Mouse (Mus musculus): ENCODE measurements around the gene Lrrc10b. TPM values are rescaled to one million over a fixed set of nuclear protein-coding genes. Genes with fewer than 3 reads are reported as not detected.

Gene Lrrc10b
- polyA plus RNA-seq, 1 experiment, result 5.9 TPM

DNA sequence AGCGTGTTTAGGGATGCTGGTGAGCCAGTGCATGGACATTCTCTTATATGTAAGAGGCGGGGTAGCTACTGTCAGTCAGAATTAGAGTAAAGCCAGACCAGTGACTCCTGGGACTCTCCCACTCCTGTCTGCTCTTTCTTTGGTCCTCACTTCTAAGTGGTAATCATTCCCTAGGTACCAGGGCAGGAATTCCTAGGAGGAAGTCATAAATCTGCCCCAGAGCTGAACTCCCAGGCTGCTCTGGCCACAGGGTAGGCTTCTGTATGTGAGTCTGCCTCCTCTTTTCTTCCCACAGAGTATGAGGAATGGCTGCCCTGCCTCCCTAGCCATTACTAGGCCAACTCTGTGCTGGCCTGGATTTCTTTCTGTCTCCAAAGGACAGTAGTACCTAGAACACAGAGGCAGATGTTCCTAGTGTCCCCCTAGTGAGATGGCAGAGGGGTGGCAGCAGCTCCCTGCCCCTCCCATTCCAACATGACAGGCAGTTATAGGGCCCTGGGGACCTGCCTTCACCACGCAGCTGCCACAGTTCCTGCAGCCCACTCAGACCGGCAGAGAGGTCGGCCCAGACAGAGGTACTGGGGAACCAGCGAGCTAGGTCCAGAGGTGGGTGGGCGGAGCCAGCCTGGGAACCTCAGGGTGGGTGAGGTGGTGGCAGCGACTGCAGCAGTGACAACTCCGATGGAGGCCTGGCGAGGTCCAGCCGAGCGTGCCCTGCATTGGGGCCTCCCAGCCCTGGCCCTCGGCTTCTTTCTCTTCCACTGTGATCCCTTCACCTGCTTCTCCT, 31.6 kb downstream of the Lrrc10b start:
- Histone ChIP-seq H3K36me3 (ENCODE audit: control insufficient read depth, insufficient read depth, low read length) (no peaks in the 10 kb centered on the region), H3K4me1 (ENCODE audit: control insufficient read depth, insufficient read depth, insufficient read length, low read length) (no peaks in the 10 kb centered on the region), H3K27ac (ENCODE audit: insufficient read depth, low read depth, low read length) (no peak overlapping the region), H3K4me3 (ENCODE audit: low read depth, low read length) (no peak overlapping the region), H3K27me3 (ENCODE audit: control insufficient read depth, insufficient read depth, low read length) (peaks cover 15% of the 10 kb centered on the region; the same call in 1 of the 2 replicates)
- WGBS, result 55% methylated on average over 13 of the region's 13 CpGs
- no peak for TF ChIP-seq POLR2A (IDR thresholded peaks at IDR 0.05; ENCODE audit: low read depth, low read length)
- TF ChIP-seq CTCF (IDR thresholded peaks at IDR 0.05; ENCODE audit: extremely low read depth, insufficient read length, insufficient replicate concordance, low read depth, low read length), result no peak

DNA sequence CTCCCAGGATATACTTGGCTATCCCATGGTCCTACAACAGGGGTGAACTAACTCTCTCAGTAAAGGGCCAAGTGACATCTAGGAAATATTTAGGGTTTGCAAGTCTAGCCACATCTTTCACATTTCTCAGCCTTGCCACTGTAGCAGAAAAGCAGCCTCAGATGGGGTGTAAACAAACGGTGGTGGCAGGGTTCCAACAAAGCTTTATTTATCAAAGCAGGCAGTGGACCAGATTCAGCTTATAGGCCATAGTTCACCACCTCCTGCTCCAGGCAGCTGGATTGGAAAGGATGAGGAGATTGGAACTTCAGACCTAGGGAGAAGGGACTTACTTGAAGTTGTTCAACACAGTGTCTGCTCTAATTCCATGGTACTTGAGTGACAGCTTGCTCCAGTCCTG, 32.5 kb downstream of the Lrrc10b start:
- Histone ChIP-seq H3K27me3 (ENCODE audit: control insufficient read depth, insufficient read depth, low read length) (peaks cover 15% of the 10 kb centered on the region; the same call in 1 of the 2 replicates), H3K27ac (ENCODE audit: insufficient read depth, low read depth, low read length) (no peak overlapping the region), H3K4me1 (ENCODE audit: control insufficient read depth, insufficient read depth, insufficient read length, low read length) (no peaks in the 10 kb centered on the region), H3K36me3 (ENCODE audit: control insufficient read depth, insufficient read depth, low read length) (no peaks in the 10 kb centered on the region), H3K4me3 (ENCODE audit: low read depth, low read length) (no peak overlapping the region)
- TF ChIP-seq CTCF (IDR thresholded peaks at IDR 0.05; ENCODE audit: extremely low read depth, insufficient read length, insufficient replicate concordance, low read depth, low read length), result no peak
- no peak for TF ChIP-seq POLR2A (IDR thresholded peaks at IDR 0.05; ENCODE audit: low read depth, low read length)
- 18% methylated on average over 1 of the region's 1 CpGs for WGBS

DNA sequence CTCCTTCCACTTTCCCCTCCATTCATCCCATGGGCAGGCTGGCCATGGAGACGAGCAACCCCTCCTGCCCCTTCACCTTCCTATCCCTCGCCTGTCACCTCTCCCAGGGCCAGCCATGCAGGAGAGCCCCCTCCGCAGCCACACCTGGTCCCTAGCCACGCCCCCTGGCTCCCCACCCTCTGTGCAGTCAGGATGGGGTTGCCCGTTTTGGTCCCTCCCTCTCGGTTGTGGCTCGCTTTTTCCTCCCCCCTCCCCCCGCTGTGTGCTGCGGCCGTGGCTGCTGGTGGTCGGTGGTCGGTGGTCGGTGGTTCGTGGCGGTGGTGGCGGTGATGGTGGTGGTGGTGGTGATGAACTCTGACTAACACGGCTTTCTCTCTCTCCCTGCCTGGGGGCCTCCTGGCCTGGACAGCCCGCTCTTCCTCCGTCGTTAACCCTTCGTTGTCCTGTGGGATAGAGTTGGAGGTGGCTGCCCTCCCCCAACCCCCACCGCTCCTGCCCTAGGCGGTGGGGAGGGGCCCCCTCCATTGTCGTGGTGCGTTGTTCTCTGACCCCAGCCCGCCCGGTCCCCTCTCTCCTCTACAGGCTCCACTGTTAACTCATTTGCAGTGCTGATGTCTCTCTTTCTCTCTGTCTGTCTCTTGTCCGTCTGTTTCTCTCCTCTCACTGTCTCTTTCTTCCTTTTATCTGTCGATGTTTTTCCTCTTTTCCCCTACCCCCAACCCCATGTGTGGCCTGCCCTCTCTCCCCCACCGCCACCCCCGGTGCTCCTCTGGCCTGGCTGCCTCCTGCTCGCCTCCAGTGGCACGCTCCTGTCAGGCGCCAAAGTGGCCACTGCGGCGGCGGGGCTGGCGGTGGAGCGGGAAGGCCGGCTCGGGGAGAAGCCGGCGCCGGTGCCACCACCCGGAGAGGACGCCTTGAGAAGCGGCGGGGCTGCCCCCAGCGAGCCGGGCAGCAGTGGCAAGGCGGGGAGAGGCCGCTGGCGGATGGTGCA, 35.0 kb downstream of the Lrrc10b start:
- Histone ChIP-seq H3K27ac (ENCODE audit: insufficient read depth, low read depth, low read length) (no peak overlapping the region), H3K4me1 (ENCODE audit: control insufficient read depth, insufficient read depth, insufficient read length, low read length) (no peaks in the 10 kb centered on the region), H3K27me3 (ENCODE audit: control insufficient read depth, insufficient read depth, low read length) (peaks cover 15% of the 10 kb centered on the region; the same call in 1 of the 2 replicates), H3K4me3 (ENCODE audit: low read depth, low read length) (no peak overlapping the region), H3K36me3 (ENCODE audit: control insufficient read depth, insufficient read depth, low read length) (no peaks in the 10 kb centered on the region)
- 8% methylated on average over 53 of the region's 53 CpGs for WGBS
- no peak for TF ChIP-seq CTCF (IDR thresholded peaks at IDR 0.05; ENCODE audit: extremely low read depth, insufficient read length, insufficient replicate concordance, low read depth, low read length)
- no peak for TF ChIP-seq POLR2A (IDR thresholded peaks at IDR 0.05; ENCODE audit: low read depth, low read length)

DNA sequence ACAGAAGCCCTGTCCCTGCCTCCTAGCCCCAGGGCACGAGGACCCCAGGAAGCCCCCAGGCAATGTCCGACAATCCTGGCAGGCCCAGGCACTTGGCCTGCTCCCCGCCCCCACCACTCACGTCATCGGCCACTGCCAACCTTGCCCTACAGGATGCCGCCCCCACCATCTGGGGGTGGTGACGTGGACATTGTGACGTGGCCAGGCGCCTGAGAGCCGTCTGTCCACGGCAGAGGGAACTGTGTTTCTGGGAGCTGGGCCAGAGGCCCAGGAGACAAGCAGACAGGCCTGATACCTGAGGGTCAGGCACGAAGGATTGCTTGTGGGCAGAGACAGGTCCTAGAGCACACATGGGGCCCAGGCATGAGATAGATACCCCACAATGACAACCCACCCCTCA, 39.8 kb downstream of the Lrrc10b start:
- H3K4me1 ChIP-seq (ENCODE audit: control insufficient read depth, insufficient read depth, insufficient read length, low read length), result no peaks in the 10 kb centered on the region
- 70% methylated on average over 12 of the region's 12 CpGs for WGBS
- H3K27me3 ChIP-seq (ENCODE audit: control insufficient read depth, insufficient read depth, low read length), result peaks cover 11% of the 10 kb centered on the region; the same call in 1 of the 2 replicates
- H3K36me3 ChIP-seq (ENCODE audit: control insufficient read depth, insufficient read depth, low read length), result no peaks in the 10 kb centered on the region
- no peak overlapping the region for H3K27ac ChIP-seq (ENCODE audit: insufficient read depth, low read depth, low read length)
- no peak for TF ChIP-seq POLR2A (IDR thresholded peaks at IDR 0.05; ENCODE audit: low read depth, low read length)
- no peak for TF ChIP-seq CTCF (IDR thresholded peaks at IDR 0.05; ENCODE audit: extremely low read depth, insufficient read length, insufficient replicate concordance, low read depth, low read length)
- no peak overlapping the region for H3K4me3 ChIP-seq (ENCODE audit: low read depth, low read length)

DNA sequence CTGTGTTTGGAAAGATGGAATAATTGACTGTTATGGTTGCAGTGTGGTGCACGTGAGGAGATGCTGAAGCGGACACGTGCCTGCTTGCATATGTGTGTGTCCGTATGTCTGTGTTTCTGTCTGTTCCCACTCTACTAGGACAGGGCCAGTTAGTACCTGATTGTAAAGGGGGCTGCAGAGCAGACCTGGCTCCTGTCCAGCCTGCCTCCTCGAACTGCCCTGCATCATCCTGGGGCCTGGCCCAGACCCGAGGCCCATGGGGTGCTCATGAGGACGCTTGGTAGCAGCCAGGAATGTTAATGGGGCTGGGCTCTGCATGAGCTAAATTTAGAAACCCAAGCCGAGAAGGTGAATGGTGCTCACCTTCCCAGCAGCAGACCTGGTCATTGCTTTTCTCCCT, 40.4 kb downstream of the Lrrc10b start:
- WGBS, result 55% methylated on average over 8 of the region's 8 CpGs
- no peak overlapping the region for H3K4me3 ChIP-seq (ENCODE audit: low read depth, low read length)
- TF ChIP-seq CTCF (IDR thresholded peaks at IDR 0.05; ENCODE audit: extremely low read depth, insufficient read length, insufficient replicate concordance, low read depth, low read length) (no peak), POLR2A (IDR thresholded peaks at IDR 0.05; ENCODE audit: low read depth, low read length) (no peak)
- H3K36me3 ChIP-seq (ENCODE audit: control insufficient read depth, insufficient read depth, low read length), result no peaks in the 10 kb centered on the region
- H3K27ac ChIP-seq (ENCODE audit: insufficient read depth, low read depth, low read length), result no peak overlapping the region
- peaks cover 5% of the 10 kb centered on the region; the same call in 1 of the 2 replicates for H3K27me3 ChIP-seq (ENCODE audit: control insufficient read depth, insufficient read depth, low read length)
- no peaks in the 10 kb centered on the region for H3K4me1 ChIP-seq (ENCODE audit: control insufficient read depth, insufficient read depth, insufficient read length, low read length)

DNA sequence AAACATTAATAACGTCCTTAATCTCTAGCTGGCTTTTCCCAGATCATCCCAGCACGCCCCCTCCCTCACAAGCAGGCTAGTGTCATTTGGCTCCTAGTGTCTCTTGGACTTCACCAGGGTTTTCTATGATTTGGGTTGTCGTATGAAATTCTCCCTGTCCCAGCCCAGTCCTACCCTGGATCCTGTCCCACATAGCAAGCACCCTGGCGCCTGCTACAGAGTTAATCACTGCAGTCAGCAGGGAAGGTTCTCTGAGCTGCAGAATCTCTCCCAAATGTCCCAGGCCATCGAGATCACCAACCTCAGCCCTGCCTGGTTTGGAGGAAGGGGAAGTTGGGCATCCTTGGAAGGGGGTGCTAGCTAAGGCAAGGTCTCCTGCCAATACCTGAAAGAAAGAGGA, 41.8 kb downstream of the Lrrc10b start:
- 70% methylated on average over 5 of the region's 5 CpGs for WGBS
- TF ChIP-seq POLR2A (IDR thresholded peaks at IDR 0.05; ENCODE audit: low read depth, low read length), result no peak
- no peak for TF ChIP-seq CTCF (IDR thresholded peaks at IDR 0.05; ENCODE audit: extremely low read depth, insufficient read length, insufficient replicate concordance, low read depth, low read length)
- H3K4me1 ChIP-seq (ENCODE audit: control insufficient read depth, insufficient read depth, insufficient read length, low read length), result no peaks in the 10 kb centered on the region

More for the DNA sequence above, 41.8 kb downstream of the Lrrc10b start:
- Histone ChIP-seq H3K4me3 (ENCODE audit: low read depth, low read length) (no peak overlapping the region), H3K36me3 (ENCODE audit: control insufficient read depth, insufficient read depth, low read length) (no peaks in the 10 kb centered on the region), H3K27me3 (ENCODE audit: control insufficient read depth, insufficient read depth, low read length) (no peaks in the 10 kb centered on the region), H3K27ac (ENCODE audit: insufficient read depth, low read depth, low read length) (no peak overlapping the region)
